Mouse (Mus musculus) MEL-GATA-1-ER (cell line): ENCODE measurements around the gene Phldb2.

Experiments
- DNase-seq: peaks from one replicate; pipeline ENCODE4 v3.0.0-alpha.2; 2012; ENCODE audit warnings: low read depth; ENCODE audit errors: extremely low read depth

Gene Phldb2

GRCm38 (mm10) chr16:45952035-45952434, 1.4 kb downstream of the Phldb2 start:
- no peak for DNase-seq

GRCm38 (mm10) chr16:45946335-45946734, 7.1 kb downstream of the Phldb2 start:
- DNase-seq = no peak

- DNase-seq = no peak
Observed at GRCm38 (mm10) chr16:45945649-45946048, 7.7 kb downstream of the Phldb2 start.

- no peak for DNase-seq
Observed at GRCm38 (mm10) chr16:45945174-45945631, 8.2 kb downstream of the Phldb2 start.

- DNase-seq = no peak
Observed at GRCm38 (mm10) chr16:45942169-45942891, 11.1 kb downstream of the Phldb2 start.

- no peak for DNase-seq
Observed at GRCm38 (mm10) chr16:45940701-45941100, 12.7 kb downstream of the Phldb2 start.

GRCm38 (mm10) chr16:45939436-45939835, 14.0 kb downstream of the Phldb2 start:
- DNase-seq = no peak

- no peak for DNase-seq
Observed at GRCm38 (mm10) chr16:45937381-45937780, 16.0 kb downstream of the Phldb2 start.

- DNase-seq = no peak
Observed at GRCm38 (mm10) chr16:45936521-45936920, 16.9 kb downstream of the Phldb2 start.

- no peak for DNase-seq
Observed at GRCm38 (mm10) chr16:45935956-45936483, 17.4 kb downstream of the Phldb2 start.

- DNase-seq = no peak
Observed at GRCm38 (mm10) chr16:45934721-45935407, 18.5 kb downstream of the Phldb2 start.

- no peak for DNase-seq
Observed at GRCm38 (mm10) chr16:45930308-45930707, 23.1 kb downstream of the Phldb2 start.

- DNase-seq = no peak
Observed at GRCm38 (mm10) chr16:45928090-45928489, 25.3 kb downstream of the Phldb2 start.

GRCm38 (mm10) chr16:45927601-45928000, 25.8 kb downstream of the Phldb2 start:
- DNase-seq = no peak

- DNase-seq = no peak
Observed at GRCm38 (mm10) chr16:45926875-45927274, 26.5 kb downstream of the Phldb2 start.

- no peak for DNase-seq
Observed at GRCm38 (mm10) chr16:45923731-45924424, 29.5 kb downstream of the Phldb2 start.

- DNase-seq = no peak
Observed at GRCm38 (mm10) chr16:45922546-45923229, 30.7 kb downstream of the Phldb2 start.

GRCm38 (mm10) chr16:45919572-45919971, 33.8 kb downstream of the Phldb2 start:
- no peak for DNase-seq

- no peak for DNase-seq
Observed at GRCm38 (mm10) chr16:45903595-45903994, 49.8 kb downstream of the Phldb2 start.

GRCm38 (mm10) chr16:45898459-45898858, 54.9 kb downstream of the Phldb2 start:
- DNase-seq = no peak

GRCm38 (mm10) chr16:45896587-45896986, 56.8 kb downstream of the Phldb2 start:
- DNase-seq = no peak
